Mouse (Mus musculus): ENCODE data around the gene Prkag1.

Prkag1 gene

DNA sequence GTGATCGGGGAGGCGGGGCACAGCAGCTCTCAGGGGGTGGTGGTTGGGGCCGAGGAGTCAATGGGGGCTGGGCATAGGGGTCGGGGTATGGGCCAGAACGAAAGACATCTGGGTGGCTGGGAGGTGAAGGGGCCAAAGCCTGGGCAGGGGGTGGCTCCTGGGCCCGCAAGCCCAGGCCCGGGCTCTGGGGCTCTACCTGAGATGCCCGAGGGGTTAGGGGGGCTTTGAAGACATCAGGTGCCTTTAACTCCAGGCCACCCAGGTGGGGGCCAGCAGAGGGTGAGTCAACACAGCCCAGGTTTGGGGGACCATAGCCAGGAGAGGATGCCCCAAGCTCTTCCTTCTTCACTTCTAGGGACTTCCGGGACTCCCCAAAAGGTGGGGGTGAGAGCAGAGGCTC, 21.4 kb upstream of the Prkag1 start:
- no peak for DNase-seq

DNA sequence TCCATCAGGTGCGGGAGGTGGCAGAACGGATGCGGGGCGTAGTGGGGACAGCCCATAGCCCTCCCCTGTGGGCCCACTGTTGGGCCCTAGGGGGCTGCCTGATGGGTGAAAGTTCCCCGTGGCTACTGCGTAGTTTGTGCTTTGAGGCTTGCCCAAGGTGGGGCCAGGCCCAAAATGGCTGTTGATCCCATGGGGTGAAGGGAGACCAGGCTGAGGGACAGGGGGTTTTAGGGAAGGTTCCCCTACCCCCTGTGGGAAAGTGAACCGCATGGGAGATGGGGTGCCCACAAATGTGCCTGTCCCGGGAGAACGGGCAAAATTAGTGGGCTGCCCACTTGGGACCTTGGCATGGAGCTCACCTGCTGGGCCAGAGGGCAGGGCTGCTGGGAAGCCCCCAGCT, 20.8 kb upstream of the Prkag1 start:
- DNase-seq: no peak

DNA sequence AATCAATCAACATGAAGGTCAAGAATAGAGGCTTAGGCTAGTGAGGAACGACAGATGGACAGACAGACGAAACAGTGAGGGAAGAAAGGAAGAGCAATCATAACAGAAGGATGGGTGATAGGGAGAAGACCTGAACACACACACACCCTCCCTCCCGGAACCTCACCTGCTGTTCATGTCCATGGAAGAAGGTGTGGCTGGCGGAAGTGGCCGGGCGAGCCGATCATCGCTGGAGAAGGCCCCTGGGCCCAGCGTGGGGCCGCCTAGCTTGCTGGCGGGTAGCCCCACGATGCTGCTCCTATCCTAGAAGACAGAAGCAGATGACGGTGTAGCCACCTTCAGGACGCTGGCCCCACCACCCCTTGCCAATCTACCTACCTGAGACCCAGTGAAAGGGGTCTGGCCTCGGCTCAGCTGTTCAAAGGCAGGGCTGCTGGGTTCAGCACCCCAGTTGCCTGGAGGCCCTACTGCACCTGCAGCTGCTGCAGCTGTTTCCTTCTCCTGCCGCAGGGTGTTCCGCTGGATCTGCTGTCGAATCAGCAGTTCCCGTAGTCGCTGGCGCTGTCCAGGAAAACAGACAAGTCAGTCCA, 20.0 kb upstream of the Prkag1 start:
- DNase-seq: no peak

DNA sequence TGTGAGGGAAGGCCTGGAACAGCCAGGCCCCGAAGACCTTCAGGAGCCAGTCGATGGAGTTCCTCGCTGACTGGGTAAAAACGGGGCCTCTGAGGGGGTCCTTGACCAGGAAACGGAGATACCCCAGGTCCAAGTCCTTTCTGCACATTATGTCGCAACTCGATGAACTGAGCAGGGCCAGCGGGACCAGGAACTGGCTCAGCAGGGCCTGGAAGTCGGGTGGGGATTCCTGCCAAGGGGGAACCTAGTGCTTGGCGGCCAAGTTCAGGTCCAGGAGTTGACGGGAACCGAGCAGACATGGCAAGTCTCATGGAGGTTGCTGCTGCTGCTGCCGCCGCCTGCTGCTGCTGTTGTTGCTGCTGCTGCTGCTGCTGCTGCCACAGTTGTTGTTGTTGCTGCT, 19.3 kb upstream of the Prkag1 start:
- DNase-seq: no peak

DNA sequence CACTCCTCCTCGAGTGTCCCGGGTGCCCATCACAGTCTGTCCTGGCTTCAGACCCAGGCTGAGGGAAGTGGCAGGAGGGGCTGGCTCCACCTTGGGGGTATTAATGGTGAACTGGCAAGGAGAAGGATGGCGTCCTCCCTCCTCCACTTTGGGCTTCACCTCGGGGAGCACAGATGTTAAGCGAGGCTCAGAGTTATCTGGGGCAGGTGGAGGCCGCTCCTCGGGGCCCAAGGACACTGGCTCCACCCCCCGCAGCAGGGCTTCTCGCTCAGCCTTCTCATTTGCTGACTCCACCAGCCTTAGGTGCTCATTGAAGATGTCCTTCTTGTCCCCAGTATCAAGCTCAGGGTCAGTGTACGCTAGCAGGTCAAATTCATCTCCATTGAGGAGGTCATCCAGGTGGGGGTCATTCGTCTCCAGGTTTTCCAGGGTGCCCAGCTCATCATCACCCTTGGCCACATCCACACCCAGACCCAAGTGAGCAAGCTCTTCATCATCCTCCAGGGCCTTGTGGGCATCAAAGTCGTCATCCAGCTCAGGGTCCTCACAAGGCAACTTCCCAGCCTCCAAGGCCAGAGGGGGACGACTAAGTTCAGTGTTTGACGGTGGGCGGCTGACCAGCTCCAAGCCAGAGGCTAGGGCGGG, 18.8 kb upstream of the Prkag1 start:
- DNase-seq: no peak

DNA sequence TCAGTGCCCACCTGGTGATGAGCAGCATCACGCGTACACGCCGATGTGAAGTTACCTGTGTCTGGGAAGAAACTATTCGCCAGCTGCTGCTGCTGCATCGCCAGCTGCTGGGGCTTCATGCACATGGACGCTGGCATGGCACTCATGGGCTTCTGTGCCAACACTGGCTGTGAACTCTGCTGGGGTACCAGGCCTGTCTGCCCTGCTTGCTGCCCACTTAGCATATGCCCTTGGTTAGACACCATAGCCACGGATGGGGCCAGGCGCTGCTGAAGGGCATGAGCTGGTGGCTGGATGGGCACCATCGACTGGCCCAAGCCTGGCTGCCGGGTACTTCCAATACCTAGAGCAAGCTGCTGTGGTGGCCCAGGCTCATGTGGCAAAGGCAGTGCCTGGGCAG, 17.8 kb upstream of the Prkag1 start:
- no peak for DNase-seq

DNA sequence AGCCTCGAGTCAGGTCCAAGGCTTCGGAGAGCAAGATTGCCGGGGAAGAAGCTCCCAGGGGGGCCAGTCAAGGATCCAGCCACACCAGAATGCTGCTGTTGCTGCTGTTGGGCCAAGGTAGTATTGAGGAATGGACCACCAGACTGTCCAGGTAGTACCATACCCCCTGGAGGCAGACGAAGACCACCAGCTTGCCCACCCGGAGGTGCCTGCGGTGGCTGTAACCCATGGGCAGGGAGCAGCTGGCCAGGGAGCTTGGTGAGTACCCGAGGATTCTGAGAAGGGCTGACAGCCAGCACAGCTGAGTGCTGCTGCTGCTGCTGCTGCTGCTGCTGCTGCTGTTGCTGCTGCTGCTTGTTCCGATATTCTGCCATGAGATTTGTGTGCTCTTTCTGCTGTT, 14.8 kb upstream of the Prkag1 start:
- no peak for DNase-seq

DNA sequence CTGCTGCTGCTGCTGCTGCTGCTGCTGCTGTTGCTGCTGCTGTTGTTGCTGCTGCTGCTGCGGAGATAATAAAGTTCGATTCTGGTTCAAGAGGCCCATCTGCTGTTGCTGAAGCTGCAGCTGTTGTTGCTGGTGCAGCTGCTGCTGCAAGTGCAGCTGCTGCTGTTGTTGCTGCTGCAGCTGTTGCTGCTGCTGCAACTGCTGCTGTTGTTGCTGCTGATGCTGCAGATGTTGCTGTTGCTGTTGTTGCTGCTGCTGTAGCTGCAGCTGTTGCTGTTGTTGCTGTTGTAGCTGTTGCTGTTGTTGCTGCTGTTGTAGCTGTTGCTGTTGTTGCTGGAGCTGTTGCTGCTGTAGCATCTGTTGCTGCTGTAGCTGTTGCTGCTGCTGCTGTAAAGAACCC, 13.8 kb upstream of the Prkag1 start:
- no peak for DNase-seq

DNA sequence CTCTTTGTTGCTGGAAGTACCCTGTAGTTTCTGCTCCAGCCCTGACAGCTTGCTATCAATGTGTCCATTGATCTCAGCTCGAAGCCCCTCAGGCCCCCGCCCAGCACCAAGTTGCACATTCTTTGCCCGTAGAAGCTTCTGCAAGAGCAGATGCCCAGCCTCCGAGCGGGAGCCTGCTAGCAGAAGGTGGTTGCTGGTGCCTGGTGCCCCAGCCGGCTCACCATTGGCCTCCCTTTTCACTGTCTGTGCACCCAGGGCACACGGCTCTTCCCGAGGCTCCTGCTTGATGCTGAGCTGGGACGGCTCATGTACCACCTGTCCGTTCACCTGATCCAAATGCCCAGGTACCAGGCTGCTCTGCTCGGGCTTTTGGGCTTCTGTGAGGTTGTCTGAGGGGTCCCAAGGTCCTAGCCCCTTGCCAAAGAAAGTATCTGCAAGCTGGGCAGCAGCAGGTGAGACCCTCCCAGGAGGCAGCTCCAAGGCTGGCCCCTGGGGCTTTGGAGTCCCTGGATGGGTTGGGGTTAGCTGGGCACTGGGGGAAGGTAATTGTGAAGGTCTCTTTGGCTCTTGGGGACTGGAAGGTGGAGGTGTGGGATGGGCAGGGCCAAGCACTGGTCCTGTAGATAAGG, 12.4 kb upstream of the Prkag1 start:
- no peak for DNase-seq

DNA sequence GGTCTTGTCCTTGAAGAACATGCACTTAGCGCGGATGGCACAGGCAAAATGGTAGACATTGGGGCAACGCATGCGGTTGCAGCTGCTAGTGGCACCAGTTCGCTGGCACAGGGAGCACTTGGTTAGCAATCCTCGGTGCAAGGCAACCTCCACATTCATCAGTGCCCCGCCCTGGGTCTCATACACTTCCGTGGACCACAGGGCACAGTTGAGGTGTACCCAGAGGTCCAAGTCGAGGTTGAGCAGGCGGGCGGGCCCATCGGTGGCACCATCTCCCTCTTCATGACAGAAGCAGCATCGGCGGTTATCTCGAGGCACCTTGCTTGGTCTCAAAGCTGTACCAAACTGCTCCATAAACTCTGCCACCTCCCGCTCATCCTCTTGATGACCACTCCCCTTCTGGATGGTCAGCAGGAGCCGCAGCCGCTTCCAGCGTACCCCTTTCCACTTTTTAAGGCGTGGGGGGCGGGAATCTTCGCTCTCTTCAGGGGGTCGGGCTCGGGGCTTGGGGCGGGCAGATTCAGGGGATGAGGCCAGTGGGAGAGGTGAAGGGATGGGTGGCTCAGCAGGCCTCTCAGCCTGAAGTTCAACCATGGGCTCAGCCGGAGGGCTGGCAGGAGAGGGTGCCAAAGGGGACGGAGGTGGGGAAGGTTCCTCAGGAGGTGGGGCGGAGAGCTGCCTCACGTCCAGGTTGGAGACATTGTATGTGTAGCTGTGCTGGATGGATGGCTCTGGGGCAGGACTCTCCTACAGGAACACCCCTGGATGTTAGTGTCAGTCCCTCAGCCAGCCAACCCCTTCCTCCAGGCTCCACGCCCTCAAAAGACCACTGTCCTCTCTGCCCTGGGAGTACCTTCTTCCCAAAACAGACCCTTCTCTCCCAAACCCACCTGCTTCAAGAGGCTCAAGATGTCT, 8.6 kb upstream of the Prkag1 start:
- DNase-seq: no peak

DNA sequence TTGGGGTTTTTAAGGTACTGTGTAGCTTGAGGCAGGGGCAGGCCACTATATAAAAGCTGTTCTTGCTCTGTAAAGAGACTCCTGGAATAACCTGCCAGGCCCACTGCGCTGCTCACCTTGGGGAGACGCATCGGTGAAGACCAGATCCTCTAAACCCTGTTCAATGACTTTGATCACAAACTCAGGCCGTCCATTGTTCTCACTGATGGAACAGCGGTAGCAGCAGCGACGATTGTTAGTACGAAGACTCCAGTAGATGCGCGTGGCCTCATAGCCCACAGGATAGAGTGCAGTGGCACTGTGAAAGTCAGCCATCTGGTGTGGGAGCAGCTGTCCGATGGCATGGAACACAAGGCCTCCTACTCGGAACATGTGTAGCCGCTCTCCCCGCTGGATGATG, 7.8 kb upstream of the Prkag1 start:
- DNase-seq: no peak

DNA sequence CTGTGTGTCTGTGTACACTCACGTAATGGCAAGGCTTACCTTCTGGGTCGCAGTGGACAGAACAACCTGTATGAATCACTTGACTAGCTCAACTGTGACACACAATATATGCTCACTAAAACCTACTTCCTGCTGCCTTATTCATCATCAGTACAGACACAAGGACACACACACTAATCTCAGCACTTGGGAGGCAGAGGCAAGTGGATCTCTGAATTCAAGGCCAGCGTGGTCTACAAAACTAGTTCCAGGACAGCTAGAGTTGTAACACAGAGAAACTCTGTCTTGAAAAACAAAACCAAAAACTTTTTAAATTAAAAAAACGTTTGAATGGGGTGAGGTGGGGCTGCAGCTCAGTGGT, 6.4 kb upstream of the Prkag1 start:
- no peak for DNase-seq

DNA sequence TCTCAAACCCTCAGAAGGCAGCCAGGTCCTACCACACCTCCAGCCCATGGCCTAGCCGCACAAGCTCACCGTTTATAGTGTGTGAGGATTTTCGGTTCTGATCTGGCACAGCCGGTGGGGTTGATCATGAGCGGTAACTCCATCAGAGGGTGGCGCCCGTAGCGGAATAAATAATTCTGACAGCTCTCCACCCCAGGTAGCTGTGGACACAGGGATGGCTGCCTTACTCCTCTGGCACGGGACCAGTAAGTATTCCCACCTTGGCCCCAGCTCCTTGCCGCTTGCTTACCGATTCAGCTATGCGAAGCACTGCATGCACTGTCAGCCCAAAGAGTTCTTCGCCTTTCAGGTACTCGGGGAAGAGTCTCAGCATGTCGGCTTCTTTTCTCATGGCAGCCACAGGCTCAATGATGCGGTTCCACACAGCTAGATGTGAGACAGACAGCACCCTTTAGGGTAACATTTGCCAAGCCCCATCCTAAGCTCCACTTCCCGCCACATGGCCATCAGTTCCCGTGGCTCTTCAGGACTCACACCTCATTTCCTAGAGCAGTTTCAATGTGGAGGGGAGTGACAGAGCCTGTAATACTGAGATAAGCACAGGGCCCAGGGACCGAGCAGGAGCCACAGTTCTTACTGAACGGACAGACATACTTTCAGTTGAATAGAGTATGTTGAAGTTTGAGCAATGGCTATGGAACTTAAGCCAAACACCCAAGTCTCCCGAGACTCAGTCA, 5.9 kb upstream of the Prkag1 start:
- no peak for DNase-seq

DNA sequence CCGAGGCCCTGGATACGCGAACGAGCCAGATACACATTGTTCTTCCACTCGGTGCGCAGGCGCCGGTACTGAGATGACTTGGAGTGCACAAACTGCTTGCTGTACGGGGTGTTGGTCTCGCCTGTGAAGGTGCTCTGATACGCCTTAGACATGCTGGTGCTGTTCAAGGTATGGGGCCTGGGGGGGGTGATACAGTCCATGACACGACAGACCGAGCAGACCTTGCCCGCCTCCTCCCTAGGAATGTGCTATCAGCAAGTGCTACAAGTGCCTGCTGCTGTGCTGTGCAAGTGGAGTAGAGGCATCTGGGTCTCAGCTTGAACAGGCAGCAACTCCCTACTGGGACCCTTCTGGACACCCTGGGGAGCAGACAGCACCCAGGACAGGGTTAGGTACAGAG, 4.0 kb upstream of the Prkag1 start:
- DNase-seq: no peak

DNA sequence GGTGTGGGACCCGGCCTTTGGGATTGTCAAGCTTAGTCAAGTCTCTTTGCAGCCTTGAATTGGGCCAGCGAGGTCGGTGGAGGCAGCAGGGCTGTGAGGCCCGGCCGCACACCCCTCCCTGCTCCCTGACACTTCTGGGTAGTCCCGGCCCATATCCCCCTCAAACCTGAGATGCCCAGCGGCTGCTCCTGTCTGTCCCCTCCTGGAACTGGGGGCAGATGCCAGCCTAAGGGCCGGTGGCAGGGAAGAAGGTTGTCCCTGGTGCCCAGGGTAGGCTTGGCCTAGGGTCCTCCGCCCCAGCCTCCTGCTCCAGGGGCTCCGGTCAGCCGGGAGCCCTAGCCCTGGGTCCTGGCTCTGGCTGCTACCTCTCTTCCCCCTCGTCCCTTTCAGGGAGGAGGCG, 2.7 kb upstream of the Prkag1 start:
- DNase-seq: no peak

DNA sequence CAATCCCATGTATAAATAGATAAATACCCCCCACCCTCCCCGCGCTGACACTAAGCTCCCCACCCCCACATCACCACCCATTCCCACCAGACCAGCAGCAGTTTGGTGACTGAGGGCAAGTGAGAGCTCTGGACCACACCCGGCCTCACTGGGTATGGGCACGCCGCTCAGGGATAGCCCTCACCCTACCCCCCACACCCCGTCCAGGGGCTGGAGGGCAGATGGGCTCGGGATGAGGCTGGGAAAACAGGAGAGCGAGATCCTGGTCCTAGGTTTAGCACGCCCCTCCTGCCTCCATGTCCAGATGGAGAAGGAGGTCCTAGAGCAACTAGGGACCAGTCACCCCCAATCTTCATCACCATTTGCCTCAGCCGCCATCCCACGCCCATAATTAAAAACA, 2.0 kb upstream of the Prkag1 start:
- no peak for DNase-seq

DNA sequence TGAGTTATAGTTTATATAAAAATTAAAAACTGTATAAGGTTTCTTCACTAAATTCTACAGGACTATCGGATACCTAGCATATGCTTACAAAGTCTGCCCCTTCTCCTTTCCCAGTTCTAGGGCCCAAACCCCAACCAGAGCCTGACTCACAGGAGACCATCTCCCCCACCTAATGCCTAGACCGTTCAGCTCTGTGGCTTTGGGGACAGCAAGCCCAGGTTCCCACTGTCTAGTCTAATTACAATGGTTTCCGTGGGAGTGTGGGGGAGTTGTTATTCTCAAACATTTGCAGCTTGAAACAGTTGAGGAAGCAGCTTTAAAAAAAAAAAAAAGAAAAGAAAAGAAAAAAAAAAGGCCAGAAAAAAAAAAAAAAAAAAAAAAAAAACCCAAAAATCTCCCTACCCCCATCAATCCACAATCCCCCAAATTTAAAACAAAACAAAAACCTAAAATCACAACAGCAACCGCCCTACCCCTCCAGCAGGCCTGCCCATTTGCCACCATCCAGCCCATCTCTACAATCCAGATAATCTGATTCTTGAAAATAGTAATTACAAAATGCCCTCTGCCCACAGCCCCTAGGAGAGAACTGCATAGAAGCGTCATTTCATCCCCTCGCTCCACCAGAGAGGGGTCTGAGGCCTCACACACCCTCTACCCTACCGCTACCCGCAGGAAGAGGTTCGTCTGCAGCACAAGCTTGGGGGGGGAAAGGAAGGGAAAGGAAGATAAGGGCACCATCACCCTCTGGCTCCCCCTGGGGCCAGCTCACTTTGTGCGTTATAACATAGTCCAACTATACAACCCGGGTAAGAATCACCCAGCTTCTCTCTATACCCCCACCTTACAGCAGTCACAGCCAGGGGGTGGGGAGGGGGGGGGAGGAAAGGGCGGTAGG, 1.1 kb upstream of the Prkag1 start:
- DNase-seq: peak; percentile 42

DNA sequence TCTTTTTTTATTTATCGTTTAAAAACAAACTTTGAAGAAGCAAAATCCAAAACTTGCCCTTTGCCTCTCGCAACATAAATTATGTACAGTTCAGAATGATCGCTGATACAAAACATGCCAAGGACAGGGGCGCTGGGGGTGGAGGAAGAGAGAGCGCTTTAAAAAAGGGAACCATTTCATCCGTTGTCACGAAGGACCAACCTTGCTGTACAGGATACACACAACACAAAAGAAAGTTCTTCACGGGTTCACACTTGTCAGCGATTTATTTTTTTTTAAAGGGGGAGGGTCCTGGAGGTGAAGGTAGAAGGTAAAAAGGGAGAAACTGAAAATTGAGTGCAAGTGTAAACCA, 339 bp upstream of the Prkag1 start:
- no peak for DNase-seq

DNA sequence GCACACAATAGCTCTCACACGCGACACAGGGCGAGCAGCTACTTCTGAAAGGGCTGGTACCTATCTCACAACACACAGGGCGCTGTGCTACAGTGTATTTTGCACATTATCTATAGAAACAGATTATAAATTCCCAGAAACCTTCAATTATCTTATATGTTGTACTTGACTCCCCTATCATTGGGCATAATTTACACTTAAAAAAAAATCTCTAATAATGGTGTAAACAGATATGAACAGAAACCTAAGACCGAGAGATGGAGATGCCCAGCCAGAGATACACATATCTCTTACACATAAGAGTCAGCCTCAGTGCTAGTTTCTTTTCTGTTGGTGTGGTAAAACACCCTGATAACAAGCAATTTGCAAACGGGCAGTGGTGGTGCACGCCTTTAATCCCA, 3.7 kb downstream of the Prkag1 start:
- no peak for DNase-seq

DNA sequence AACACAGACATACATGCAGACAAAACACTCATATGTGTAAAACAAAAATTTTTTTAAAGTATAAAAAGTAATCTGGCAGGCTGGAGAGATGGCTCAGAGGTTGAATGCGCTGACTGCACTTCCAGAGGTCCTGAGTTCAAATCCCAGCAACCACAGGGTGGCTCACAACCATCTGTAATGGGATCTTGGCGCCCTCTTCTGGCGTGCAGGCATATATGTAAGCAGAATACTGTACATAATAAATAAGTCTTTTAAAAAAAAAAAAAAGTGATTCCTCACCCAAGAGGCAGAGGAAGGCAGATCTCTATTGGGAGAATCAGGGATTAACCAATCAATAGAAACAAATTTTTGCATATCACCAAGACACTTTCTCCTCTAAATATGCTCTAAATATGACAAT, 7.9 kb downstream of the Prkag1 start:
- no peak for DNase-seq

DNA sequence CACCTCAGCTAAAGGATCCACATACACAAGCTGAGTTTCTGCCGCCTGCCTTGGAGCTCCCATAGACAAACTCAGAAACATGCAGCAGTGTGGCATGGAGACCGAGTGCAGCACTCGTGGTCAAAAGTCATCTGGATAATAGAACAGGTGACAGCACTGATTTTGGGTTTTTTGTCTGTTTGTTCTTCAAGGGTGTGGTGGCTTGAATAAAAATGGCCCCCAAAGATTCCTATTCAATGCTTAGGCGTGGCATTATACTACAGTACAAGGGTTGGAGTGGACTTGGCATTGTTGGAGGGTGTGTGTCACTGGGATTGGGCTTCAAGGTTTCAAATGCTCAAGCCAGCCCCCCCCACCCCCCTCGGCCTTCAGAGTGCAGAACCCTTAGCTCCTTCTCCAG, 9.2 kb downstream of the Prkag1 start:
- no peak for DNase-seq

DNA sequence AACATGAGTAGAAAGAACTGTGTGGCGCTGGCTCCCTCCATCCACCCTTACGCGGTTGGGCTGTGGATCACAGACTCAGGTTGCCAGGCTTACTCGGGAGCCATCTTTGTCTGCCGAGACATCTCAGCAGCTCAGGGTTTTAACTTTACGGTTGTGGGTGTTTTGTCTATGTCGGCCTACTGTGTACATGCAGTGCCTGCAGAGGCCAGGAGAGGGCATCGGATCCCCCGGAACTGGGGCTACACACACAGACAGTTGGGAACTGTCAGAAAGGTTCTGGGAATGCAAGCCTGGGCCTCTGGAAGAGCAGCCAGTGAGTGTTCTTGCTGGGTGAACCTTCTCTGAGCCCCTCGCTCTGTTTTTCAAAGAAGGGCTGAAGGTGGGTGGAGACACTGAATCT, 9.9 kb downstream of the Prkag1 start:
- no peak for DNase-seq
